Mouse (Mus musculus): ENCODE measurements around the gene Gm9821. TPM values are rescaled to one million over a fixed set of nuclear protein-coding genes. Genes with fewer than 3 reads are reported as not detected.

The Gm9821 gene
- polyA plus RNA-seq, 1 experiment from 2014 or later, result 2.2 TPM

Small RNA genes lying within 50 kb of the gene (microRNA-seq; reads per million reads assigned to microRNA genes)
- not detected for gene Mir6999

Other genes with a start within 250 kb of the Gm9821 start
- gene Atg13, start 235.1 kb upstream of the Gm9821 start, polyA plus RNA-seq (2015; fragmentation: Nextera tagmentation; extraction: Ambion mirVana), result 18.7 and 20.6 TPM in 2 replicates
- gene Harbi1, start 234.9 kb upstream of the Gm9821 start, polyA plus RNA-seq (2015; fragmentation: Nextera tagmentation; extraction: Ambion mirVana), result 10.0 and 11.8 TPM in 2 replicates
- 9.8 and 10.4 TPM in 2 replicates for gene Ambra1, start 215.6 kb upstream of the Gm9821 start, polyA plus RNA-seq (2015; fragmentation: Nextera tagmentation; extraction: Ambion mirVana)
- gene Chrm4, start 18.5 kb upstream of the Gm9821 start, polyA plus RNA-seq (2015; fragmentation: Nextera tagmentation; extraction: Ambion mirVana), result not detected in 2 replicates
- 603 and 654 TPM in 2 replicates for gene Mdk, start 13.4 kb upstream of the Gm9821 start, polyA plus RNA-seq (2015; fragmentation: Nextera tagmentation; extraction: Ambion mirVana)
- 37.9 and 43.4 TPM in 2 replicates for gene Dgkz, start 30.2 kb downstream of the Gm9821 start, polyA plus RNA-seq (2015; fragmentation: Nextera tagmentation; extraction: Ambion mirVana)
- 6.9 and 9.0 TPM in 2 replicates for gene Creb3l1, start 78.8 kb downstream of the Gm9821 start, polyA plus RNA-seq (2015; fragmentation: Nextera tagmentation; extraction: Ambion mirVana)
- 20.6 and 23.8 TPM in 2 replicates for gene Phf21a, start 147.4 kb downstream of the Gm9821 start, polyA plus RNA-seq (2015; fragmentation: Nextera tagmentation; extraction: Ambion mirVana)